ENCODE assay signal across 19 mouse cellular contexts in the genomic region with DNA sequence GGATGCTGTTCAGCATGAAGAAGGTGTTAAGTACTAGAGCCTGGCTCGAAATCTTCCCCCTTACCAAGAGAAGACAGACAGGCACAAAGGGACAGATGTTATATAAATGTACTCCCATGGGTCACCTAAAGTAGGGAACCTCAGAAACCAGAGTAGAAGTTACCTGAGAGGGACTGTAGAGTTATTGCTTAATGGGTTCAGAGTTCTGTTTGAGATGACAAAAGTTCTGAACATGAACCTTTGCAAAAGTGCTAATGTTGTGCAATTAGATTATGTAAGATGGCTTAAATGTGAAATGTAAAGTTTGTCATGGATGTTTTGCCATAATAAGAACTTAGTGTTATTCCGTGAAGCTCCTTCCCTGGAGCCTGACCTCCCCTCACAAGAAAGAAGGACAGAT.
"Had no signal": no experiment of that assay in that cellular context is flagged by ENCODE, and none has a peak within 500 bp of the region (broad histone marks: within the 10 kb centered on the region; RNA-seq: fewer than 3 reads in every experiment).

No protein-coding gene starts in this region.

- H3K36me3 ChIP-seq: lung, embryonic 15.5 days; midbrain, embryonic 10.5 days; midbrain, embryonic 12.5 days; neural tube, embryonic 13.5 days; neural tube, embryonic 15.5 days had no signal

- H3K9ac ChIP-seq: lung, embryonic 15.5 days; midbrain, embryonic 12.5 days; neural tube, embryonic 13.5 days; neural tube, embryonic 15.5 days had no signal

- H3K27me3 ChIP-seq: lung, embryonic 15.5 days; midbrain, embryonic 12.5 days; neural tube, embryonic 13.5 days; neural tube, embryonic 15.5 days had no signal

- H3K9me3 ChIP-seq: lung, embryonic 15.5 days; midbrain, embryonic 10.5 days; midbrain, embryonic 12.5 days; neural tube, embryonic 15.5 days had no signal

- H3K27ac ChIP-seq: lung, embryonic 15.5 days; macrophage; midbrain, embryonic 10.5 days; midbrain, embryonic 12.5 days; neural tube, embryonic 13.5 days; neural tube, embryonic 15.5 days had no signal

- DNase-seq: lung, adult 18-20 months; lung, postnatal 14 days; lung, postnatal 36 days; midbrain, embryonic 14.5 days; retina, postnatal 1 day; right cerebral cortex, adult 18-20 months; right cerebral cortex, postnatal 25 days; thymus, adult 18-20 months; thymus, postnatal 14 days; thymus, postnatal 36 days had no signal

- ATAC-seq: lung, postnatal 0 days; midbrain, embryonic 16.5 days had no signal

- H3K4me3 ChIP-seq: lung, embryonic 15.5 days; midbrain, embryonic 10.5 days; midbrain, embryonic 12.5 days; myocyte; neural tube, embryonic 13.5 days; neural tube, embryonic 15.5 days had no signal

- H3K4me2 ChIP-seq: lung, embryonic 15.5 days; midbrain, embryonic 12.5 days; neural tube, embryonic 13.5 days; neural tube, embryonic 15.5 days had no signal

- H3K4me1 ChIP-seq: lung, embryonic 15.5 days; midbrain, embryonic 10.5 days; midbrain, embryonic 12.5 days; neural tube, embryonic 13.5 days; neural tube, embryonic 15.5 days had no signal
